Mouse (Mus musculus) MEL (cell line): ENCODE data around the gene Adig. TPM values are rescaled to one million over a fixed set of nuclear protein-coding genes. Genes with fewer than 3 reads are reported as not detected.

Experiments used
- DNase-seq: peaks from one replicate; pipeline ENCODE4 v3.0.0; 2011; ENCODE audit warnings: low read depth, low spot score
- H3K27ac ChIP-seq: 2 replicates; pipeline ENCODE4 v1.5.1; 2012; ENCODE audit warnings: low read depth, mild to moderate bottlenecking, control low read depth, low read length, moderate library complexity; ENCODE audit not compliant: control insufficient read depth
- H3K27me3 ChIP-seq, 2 experiments: fragments of 150-350 bp in 1 of 2; sonication (generic) in 1 of 2; 2 replicates each; pipeline ENCODE4 v1.6.1; 2012; ENCODE audit warnings: low read length in 2 of 2, mild to moderate bottlenecking in 2 of 2, improper control_type of control experiment in 1 of 2, moderate library complexity in 1 of 2; ENCODE audit not compliant: insufficient read depth in 2 of 2, control insufficient read depth in 1 of 2
- H3K36me3 ChIP-seq, 2 experiments: 2 replicates each; pipeline ENCODE4 v1.6.1; 2012 to 2014; ENCODE audit warnings: low read length in 2 of 2, improper control_type of control experiment in 1 of 2, inconsistent platforms in 1 of 2, mild to moderate bottlenecking in 1 of 2; ENCODE audit not compliant: insufficient read depth in 2 of 2, control insufficient read depth in 1 of 2
- H3K4me1 ChIP-seq, 2 experiments: fragments of 150-350 bp in 1 of 2; sonication (generic) in 1 of 2; 2 replicates each; pipeline ENCODE4 v1.6.1; 2012; ENCODE audit warnings: low read length in 2 of 2, improper control_type of control experiment in 1 of 2, mild to moderate bottlenecking in 1 of 2; ENCODE audit not compliant: insufficient read depth in 2 of 2, control insufficient read depth in 1 of 2
- H3K4me3 ChIP-seq, 2 experiments: fragments of 150-350 bp in 1 of 2; sonication (generic) in 1 of 2; 2 replicates each; pipeline ENCODE4 v1.5.1; 2012; ENCODE audit warnings: low read depth in 2 of 2, low read length in 2 of 2, mild to moderate bottlenecking in 2 of 2, moderate library complexity in 2 of 2, control low read depth in 1 of 2, improper control_type of control experiment in 1 of 2; ENCODE audit not compliant: control insufficient read depth in 1 of 2, insufficient read depth in 1 of 2
- H3K79me2 ChIP-seq: 2 replicates; pipeline ENCODE4 v1.6.1; 2012; ENCODE audit warnings: mild to moderate bottlenecking, low read length, moderate library complexity; ENCODE audit not compliant: control insufficient read depth, poor library complexity, insufficient read depth
- H3K9ac ChIP-seq: 2 replicates; pipeline ENCODE4 v1.6.1; 2012; ENCODE audit warnings: low read depth, mild to moderate bottlenecking, control low read depth, low read length, moderate library complexity; ENCODE audit not compliant: control insufficient read depth, poor library complexity, severe bottlenecking
- H3K9me3 ChIP-seq: fragments of 150-350 bp; sonication (generic); replicated peaks from 2 replicates; pipeline ENCODE4 v1.6.1; 2012; ENCODE audit warnings: mild to moderate bottlenecking, low read length, improper control_type of control experiment, moderate library complexity; ENCODE audit not compliant: insufficient read depth
- BHLHE40 ChIP-seq: IDR thresholded peaks from 2 replicates; pipeline ENCODE4 v1.6.1; 2012; ENCODE audit warnings: low read depth, mild to moderate bottlenecking, inconsistent platforms, low read length, improper control_type of control experiment, borderline replicate concordance
- CHD2 ChIP-seq: IDR thresholded peaks from 2 replicates; pipeline ENCODE4 v1.6.1; 2011; ENCODE audit warnings: low read length, improper control_type of control experiment
- CTCF ChIP-seq, 3 experiments: IDR thresholded peaks in 2 of 3; conservative IDR thresholded peaks in 1 of 3; 2 replicates each; pipeline ENCODE4 v1.5.1; 2011 to 2012; ENCODE audit warnings: low read length in 3 of 3, low read depth in 2 of 3, mild to moderate bottlenecking in 2 of 3, improper control_type of control experiment in 1 of 3, inconsistent platforms in 1 of 3, mixed read lengths in 1 of 3, moderate library complexity in 1 of 3; ENCODE audit not compliant: control insufficient read depth in 1 of 3, insufficient read depth in 1 of 3, poor library complexity in 1 of 3, severe bottlenecking in 1 of 3
- EP300 ChIP-seq, 2 experiments: IDR thresholded peaks; 2 replicates each; pipeline ENCODE4 v1.6.1; 2011; ENCODE audit warnings: improper control_type of control experiment in 2 of 2, low read length in 2 of 2, low read depth in 1 of 2, mild to moderate bottlenecking in 1 of 2
- GATA1 ChIP-seq: IDR thresholded peaks from 2 replicates; pipeline ENCODE4 v1.6.1; 2011; ENCODE audit warnings: low read depth, low read length, improper control_type of control experiment
- HCFC1 ChIP-seq: IDR thresholded peaks from 2 replicates; pipeline ENCODE4 v1.6.1; 2012; ENCODE audit warnings: low read depth, mild to moderate bottlenecking, inconsistent platforms, low read length, improper control_type of control experiment, moderate library complexity
- KAT2A ChIP-seq: conservative IDR thresholded peaks from 2 replicates; pipeline ENCODE4 v1.6.1; 2012; ENCODE audit warnings: low read depth, low read length, improper control_type of control experiment, inconsistent platforms
- MAFK ChIP-seq: IDR thresholded peaks from 2 replicates; pipeline ENCODE4 v1.6.1; 2011; ENCODE audit warnings: low read depth, mild to moderate bottlenecking, low read length, improper control_type of control experiment, borderline replicate concordance
- MAZ ChIP-seq: IDR thresholded peaks from 2 replicates; pipeline ENCODE4 v1.6.1; 2012; ENCODE audit warnings: low read depth, mild to moderate bottlenecking, inconsistent platforms, low read length, improper control_type of control experiment
- MXI1 ChIP-seq: IDR thresholded peaks from 2 replicates; pipeline ENCODE4 v1.6.1; 2011; ENCODE audit warnings: mild to moderate bottlenecking, low read depth, low read length, improper control_type of control experiment
- MYB ChIP-seq: IDR thresholded peaks from 2 replicates; pipeline ENCODE4 v1.6.1; 2011; ENCODE audit warnings: mild to moderate bottlenecking, low read depth, low read length, improper control_type of control experiment
- MYC ChIP-seq: IDR thresholded peaks from 2 replicates; pipeline ENCODE4 v1.6.1; 2011; ENCODE audit warnings: low read depth, mild to moderate bottlenecking, low read length, improper control_type of control experiment, moderate library complexity
- NELFE ChIP-seq: IDR thresholded peaks from 2 replicates; pipeline ENCODE4 v1.6.1; 2011; ENCODE audit warnings: low read depth, low read length, improper control_type of control experiment
- POLR2A ChIP-seq, 2 experiments: IDR thresholded peaks; 2 replicates each; pipeline ENCODE4 v1.6.1; 2011 to 2012; ENCODE audit warnings: low read length in 2 of 2, mild to moderate bottlenecking in 2 of 2, control low read depth in 1 of 2, improper control_type of control experiment in 1 of 2, low read depth in 1 of 2, moderate library complexity in 1 of 2; ENCODE audit not compliant: control insufficient read depth in 1 of 2, insufficient read depth in 1 of 2, poor library complexity in 1 of 2
- POLR2AphosphoS5 ChIP-seq: IDR thresholded peaks from 2 replicates; pipeline ENCODE4 v1.6.1; 2012; ENCODE audit warnings: low read depth, borderline replicate concordance, mild to moderate bottlenecking, inconsistent platforms, low read length, moderate library complexity, mixed read lengths
- SIN3A ChIP-seq: IDR thresholded peaks from 2 replicates; pipeline ENCODE4 v1.6.1; 2012; ENCODE audit warnings: low read length, improper control_type of control experiment, inconsistent platforms
- SMC3 ChIP-seq: IDR thresholded peaks from 2 replicates; pipeline ENCODE4 v1.6.1; 2011; ENCODE audit warnings: low read depth, low read length, improper control_type of control experiment
- TAL1 ChIP-seq: IDR thresholded peaks from 2 replicates; pipeline ENCODE4 v1.6.1; 2012; ENCODE audit warnings: mild to moderate bottlenecking, inconsistent platforms, low read length, moderate library complexity, mixed read lengths
- TBP ChIP-seq: IDR thresholded peaks from 2 replicates; pipeline ENCODE4 v1.8.0; 2011; ENCODE audit warnings: low read depth, low read length, improper control_type of control experiment
- TCF12 ChIP-seq: IDR thresholded peaks from 2 replicates; pipeline ENCODE4 v1.6.1; 2014; ENCODE audit warnings: low read depth, mild to moderate bottlenecking, inconsistent platforms, low read length, improper control_type of control experiment, moderate library complexity
- UBTF ChIP-seq: IDR thresholded peaks from 2 replicates; pipeline ENCODE4 v1.6.1; 2012; ENCODE audit warnings: low read depth, mild to moderate bottlenecking, inconsistent platforms, low read length, improper control_type of control experiment, moderate library complexity, borderline replicate concordance; ENCODE audit not compliant: insufficient read depth
- USF1 ChIP-seq: IDR thresholded peaks from 2 replicates; pipeline ENCODE4 v1.6.1; 2014; ENCODE audit warnings: low read depth, mild to moderate bottlenecking, inconsistent platforms, low read length, improper control_type of control experiment, moderate library complexity
- USF2 ChIP-seq, 2 experiments: IDR thresholded peaks; 2 replicates each; pipeline ENCODE4 v1.6.1; 2011 to 2012; ENCODE audit warnings: improper control_type of control experiment in 2 of 2, low read length in 2 of 2, borderline replicate concordance in 1 of 2, inconsistent platforms in 1 of 2, low read depth in 1 of 2, mild to moderate bottlenecking in 1 of 2; ENCODE audit not compliant: insufficient read depth in 1 of 2
- ZKSCAN1 ChIP-seq: IDR thresholded peaks from 2 replicates; pipeline ENCODE4 v1.6.1; 2012; ENCODE audit warnings: low read depth, mild to moderate bottlenecking, inconsistent platforms, low read length, improper control_type of control experiment, moderate library complexity
- ZNF384 ChIP-seq: IDR thresholded peaks from 2 replicates; pipeline ENCODE4 v1.6.1; 2012; ENCODE audit warnings: low read depth, mild to moderate bottlenecking, inconsistent platforms, low read length, improper control_type of control experiment
- polyA plus RNA-seq, 2 experiments: library from polyadenylated mRNA; stranded (reverse) in 1 of 2; unstranded in 1 of 2; fragments of >175 nt in 1 of 2; fragments of >200 nt in 1 of 2; gene quantifications; 2 replicates each; pipeline versions ENCODE4 v1.2.1 to v1.2.4; 2012; ENCODE audit warnings: low replicate concordance in 2 of 2, low read depth in 1 of 2; ENCODE audit not compliant: insufficient read length in 2 of 2, insufficient read depth in 1 of 2, missing spikeins in 1 of 2
- total RNA-seq: library from RNA; depleted of rRNA; stranded (reverse); fragments of 300-350 nt; gene quantifications from 2 replicates; pipeline ENCODE4 v1.2.3, GENCODE M21; 2012

Gene Adig
- total and polyA plus RNA-seq, 3 experiments: not detected

DNA sequence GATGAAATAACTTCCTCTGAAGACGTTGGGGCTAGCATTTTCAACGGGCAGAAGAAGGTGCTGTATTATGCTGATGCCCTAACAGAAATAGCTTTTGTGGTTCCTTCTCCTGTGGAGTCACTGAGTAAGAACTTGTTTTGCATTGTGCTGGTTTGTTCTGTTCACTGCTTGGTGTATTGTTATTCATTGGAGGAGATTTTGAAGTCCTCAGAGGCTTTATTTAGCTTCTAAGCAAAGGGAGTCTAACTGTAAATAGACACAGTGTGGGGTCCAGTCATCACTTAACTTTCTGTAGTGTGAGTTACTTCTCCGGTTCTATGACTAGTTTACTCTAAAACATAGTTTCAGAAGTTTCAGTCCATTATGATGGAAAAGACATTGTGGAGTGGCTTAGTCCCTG is 24.8 kb upstream of the Adig start:
- Histone ChIP-seq H3K9ac (no peak overlapping the region), H3K4me1 (no peaks in the 10 kb centered on the region), H3K36me3 (peaks cover 0 to 9% of the 10 kb centered on the region in 2 experiments; a peak in 2 of 4 replicates), H3K27me3 (no peaks in the 10 kb centered on the region), H3K4me3 (no peak overlapping the region), H3K79me2 (no peaks in the 10 kb centered on the region), H3K9me3 (no peaks in the 10 kb centered on the region), H3K27ac (no peak overlapping the region)
- TF ChIP-seq ZNF384 (no peak), UBTF (no peak), NELFE (no peak), TCF12 (no peak), MYC (no peak), MAFK (no peak), MXI1 (no peak)
- no peak for DNase-seq

DNA sequence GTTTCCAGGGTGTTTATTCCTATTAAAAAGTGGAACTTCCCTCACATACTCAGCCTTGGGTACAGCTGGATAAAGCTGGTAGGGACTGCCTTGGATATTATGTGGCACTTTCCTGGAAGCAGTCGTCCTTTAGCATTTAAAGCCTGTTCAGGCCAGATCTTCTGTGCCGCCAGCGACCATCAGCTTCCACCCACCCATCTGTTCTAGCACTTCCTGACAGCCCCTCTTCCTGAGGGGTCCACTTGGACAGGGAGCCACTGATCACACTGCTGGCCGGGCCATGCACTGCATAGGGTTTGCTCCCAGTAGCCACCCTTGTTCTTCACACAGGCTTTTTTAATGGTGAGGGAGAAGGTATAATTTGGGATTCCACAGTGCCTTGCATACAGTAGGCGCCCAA is 4.0 kb upstream of the Adig start:
- Histone ChIP-seq H3K36me3 (peaks cover 0 to under 1% of the 10 kb centered on the region in 2 experiments; a peak in 2 of 4 replicates), H3K79me2 (no peaks in the 10 kb centered on the region), H3K9me3 (no peaks in the 10 kb centered on the region), H3K27me3 (no peaks in the 10 kb centered on the region), H3K9ac (no peak overlapping the region), H3K4me3 (no peak overlapping the region), H3K27ac (no peak overlapping the region), H3K4me1 (no peaks in the 10 kb centered on the region)
- TF ChIP-seq TCF12: no peak
- TF ChIP-seq MYC: no peak
- no peak for TF ChIP-seq POLR2AphosphoS5
- no peak for TF ChIP-seq UBTF
- TF ChIP-seq ZKSCAN1: no peak
- no peak for TF ChIP-seq USF1
- TF ChIP-seq MYB: no peak
- no peak for TF ChIP-seq TAL1
- TF ChIP-seq HCFC1: no peak
- TF ChIP-seq USF2 (IDR thresholded peaks at IDR 0.05; ENCODE audit: borderline replicate concordance in 1 of 2, insufficient read depth in 1 of 2, low read depth in 1 of 2, low read length in 2 of 2): no peak
- no peak for DNase-seq

DNA sequence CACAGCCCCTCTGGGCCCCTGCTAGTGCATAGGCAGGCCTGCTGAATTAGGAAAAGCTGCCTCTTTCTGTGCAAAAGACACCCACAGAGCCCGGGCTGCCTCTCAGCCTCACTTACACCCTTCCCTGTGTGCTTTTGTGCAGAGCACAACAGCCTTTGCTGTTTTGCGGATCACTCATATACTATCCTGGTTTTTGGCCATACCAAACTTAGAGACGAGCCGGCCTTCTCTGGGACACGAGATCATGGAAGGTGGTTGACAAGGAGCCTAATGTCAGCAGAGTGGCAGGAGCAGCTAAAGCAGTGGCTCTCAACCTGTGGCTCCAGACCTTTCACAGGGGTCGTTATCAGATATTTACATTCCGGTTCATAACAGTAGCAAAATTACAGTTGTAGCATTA is 814 bp downstream of the Adig start:
- DNase-seq: no peak
- Histone ChIP-seq H3K9ac (no peak overlapping the region), H3K27ac (no peak overlapping the region), H3K27me3 (no peaks in the 10 kb centered on the region), H3K9me3 (no peaks in the 10 kb centered on the region), H3K4me3 (no peak overlapping the region), H3K79me2 (no peaks in the 10 kb centered on the region), H3K4me1 (no peaks in the 10 kb centered on the region), H3K36me3 (no peaks in the 10 kb centered on the region)
- TF ChIP-seq CTCF (IDR thresholded peaks at IDR 0.05 in 2 of 3, conservative IDR thresholded peaks at IDR 0.05 in 1 of 3; ENCODE audit: control insufficient read depth in 1 of 3, insufficient read depth in 1 of 3, low read depth in 2 of 3, low read length in 3 of 3, poor library complexity in 1 of 3, severe bottlenecking in 1 of 3): no peak
- no peak for TF ChIP-seq EP300 (IDR thresholded peaks at IDR 0.05; ENCODE audit: low read depth in 1 of 2, low read length in 2 of 2)
- no peak for TF ChIP-seq MAZ
- no peak for TF ChIP-seq CHD2
- no peak for TF ChIP-seq SIN3A
- TF ChIP-seq TBP: no peak
- no peak for TF ChIP-seq NELFE
- no peak for TF ChIP-seq GATA1
- TF ChIP-seq USF1: no peak
- no peak for TF ChIP-seq BHLHE40
- TF ChIP-seq SMC3: no peak
- no peak for TF ChIP-seq POLR2A (IDR thresholded peaks at IDR 0.05; ENCODE audit: control insufficient read depth in 1 of 2, insufficient read depth in 1 of 2, low read depth in 1 of 2, low read length in 2 of 2, poor library complexity in 1 of 2)
- no peak for TF ChIP-seq HCFC1
- no peak for TF ChIP-seq POLR2AphosphoS5
- TF ChIP-seq KAT2A: no peak
